Mouse (Mus musculus) testis, adult 2 months (tissue): ENCODE measurements around the gene Kcnip4.

Experiments
- CTCF ChIP-seq: fragments of 200-500 bp; IDR thresholded peaks from 2 replicates; pipeline ENCODE4 v1.5.1; 2012; ENCODE audit warnings: low read depth, mild to moderate bottlenecking, inconsistent platforms, low read length, moderate library complexity; ENCODE audit not compliant: control insufficient read depth, insufficient read depth, insufficient replicate concordance
- POLR2A ChIP-seq: fragments of 200-500 bp; IDR thresholded peaks from 2 replicates; pipeline ENCODE4 v1.6.1; 2012; ENCODE audit warnings: low read depth, mild to moderate bottlenecking, inconsistent platforms, low read length, moderate library complexity; ENCODE audit not compliant: control insufficient read depth

- no peak for TF ChIP-seq CTCF
- no peak for TF ChIP-seq POLR2A
These were observed 172.6 kb downstream of the Kcnip4 start for GRCm38 (mm10) chr5:49352061-49352460.
